Mouse (Mus musculus) layer of hippocampus, adult 9-11 months (tissue): ENCODE results near the gene Larp4b.

Source experiments
- DNase-seq: peaks from one replicate; pipeline ENCODE4 v3.0.0; 2022

Larp4b gene

DNA sequence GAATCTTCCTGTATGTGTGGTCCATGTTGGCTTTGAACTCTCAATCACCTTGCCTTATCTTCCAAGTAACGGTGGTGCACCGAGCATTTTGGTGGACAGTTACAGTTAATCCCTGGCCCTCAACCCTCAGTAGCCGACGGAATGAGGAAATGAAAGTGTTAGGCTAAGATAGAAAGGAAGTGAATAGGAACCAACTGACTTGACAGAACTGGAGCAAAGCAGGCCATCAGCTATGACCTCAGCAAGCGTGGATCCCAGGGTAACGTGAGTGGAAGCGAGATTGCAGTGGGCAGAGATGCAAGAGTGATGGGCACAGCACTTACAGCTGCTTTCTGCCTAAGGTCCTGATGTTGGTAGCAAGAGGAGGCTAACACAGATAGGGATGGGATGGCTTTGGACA lies 31.5 kb downstream of the Larp4b start:
- no peak for DNase-seq

DNA sequence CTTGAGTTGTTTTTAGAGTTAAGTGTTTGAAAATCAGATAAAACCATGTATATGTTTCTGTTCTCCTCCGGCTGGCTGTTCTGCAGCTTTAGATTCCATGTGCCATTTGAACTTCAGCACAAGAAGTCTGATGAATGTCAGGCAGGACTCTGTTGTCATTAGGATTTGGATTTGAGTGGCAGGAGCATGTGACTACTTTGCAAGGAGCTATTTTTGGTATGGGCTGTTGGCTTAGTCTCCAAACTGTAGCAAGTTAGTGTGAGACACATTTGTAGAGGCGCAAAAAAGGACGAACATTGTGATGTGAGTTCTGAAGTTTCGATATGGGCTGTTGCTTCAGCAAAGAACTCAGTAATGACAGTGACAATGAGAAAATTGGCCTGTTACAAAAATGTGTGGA lies 34.0 kb downstream of the Larp4b start:
- DNase-seq, result no peak

DNA sequence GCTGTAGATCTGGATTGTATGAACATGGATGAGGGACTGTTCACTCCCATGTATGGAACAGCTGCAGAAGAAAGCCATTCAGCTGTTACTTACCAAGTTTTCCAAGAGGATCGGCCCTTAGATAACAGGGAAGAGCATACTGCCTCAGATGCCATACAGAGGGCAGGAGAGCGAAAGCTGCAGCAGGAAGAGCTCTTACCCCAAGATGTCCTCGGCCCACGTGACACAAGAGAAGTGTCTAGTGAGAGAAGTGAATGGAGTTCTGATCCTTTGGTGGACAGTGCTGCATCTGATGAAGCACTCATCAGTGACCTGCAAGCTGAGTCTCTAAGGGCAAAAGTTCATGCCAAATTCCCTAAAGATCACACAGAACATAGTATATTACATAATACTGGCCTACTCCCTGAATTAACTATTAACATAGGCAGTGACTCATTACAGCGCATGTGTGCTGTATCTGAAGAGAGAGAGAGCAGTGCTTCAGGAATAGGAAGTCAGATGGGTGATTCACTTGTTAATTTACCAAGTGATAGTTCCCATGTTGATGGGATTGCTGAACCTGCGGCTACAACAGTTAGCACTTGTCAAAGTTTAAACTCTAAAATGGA lies 35.1 kb downstream of the Larp4b start:
- no peak for DNase-seq

DNA sequence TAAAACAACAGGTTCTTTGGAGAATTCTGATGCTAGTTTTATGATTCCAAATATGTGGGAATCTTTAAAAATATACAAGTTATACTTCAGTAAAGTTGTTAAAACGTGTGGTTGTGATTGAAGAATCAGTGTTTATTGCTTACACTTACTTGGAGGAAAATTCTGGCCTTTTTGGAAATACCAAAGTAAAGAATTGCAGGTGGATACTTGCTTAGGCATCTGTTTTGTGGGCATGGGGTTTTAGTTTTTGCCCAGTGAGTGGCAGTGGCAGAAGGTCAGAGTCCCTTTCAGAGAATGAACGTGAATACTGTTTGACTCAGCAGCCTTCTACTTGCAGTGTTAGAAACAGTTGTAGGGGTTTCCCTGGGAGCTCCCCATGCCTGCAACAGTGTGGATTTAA lies 40.7 kb downstream of the Larp4b start:
- no peak for DNase-seq

DNA sequence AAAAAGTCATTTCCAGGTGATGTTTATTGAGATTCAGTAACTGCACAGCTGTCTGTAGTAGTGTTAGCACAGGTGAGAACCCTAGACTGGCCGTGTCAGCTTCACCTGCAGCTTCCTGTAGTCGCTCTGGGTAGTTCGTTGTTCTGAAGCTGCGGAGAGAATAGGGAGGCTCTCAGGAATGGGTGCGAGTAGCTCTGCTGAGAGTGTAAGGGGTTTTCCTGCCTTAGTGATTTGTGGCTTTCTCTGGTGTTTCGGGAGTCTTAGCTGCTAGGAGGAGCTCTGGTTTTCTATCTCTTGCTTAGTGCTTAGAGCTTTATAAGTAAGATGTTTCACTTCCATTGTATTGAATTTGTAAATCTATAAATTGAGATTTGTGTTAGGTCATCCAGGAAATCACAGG lies 42.4 kb downstream of the Larp4b start:
- DNase-seq, result no peak

DNA sequence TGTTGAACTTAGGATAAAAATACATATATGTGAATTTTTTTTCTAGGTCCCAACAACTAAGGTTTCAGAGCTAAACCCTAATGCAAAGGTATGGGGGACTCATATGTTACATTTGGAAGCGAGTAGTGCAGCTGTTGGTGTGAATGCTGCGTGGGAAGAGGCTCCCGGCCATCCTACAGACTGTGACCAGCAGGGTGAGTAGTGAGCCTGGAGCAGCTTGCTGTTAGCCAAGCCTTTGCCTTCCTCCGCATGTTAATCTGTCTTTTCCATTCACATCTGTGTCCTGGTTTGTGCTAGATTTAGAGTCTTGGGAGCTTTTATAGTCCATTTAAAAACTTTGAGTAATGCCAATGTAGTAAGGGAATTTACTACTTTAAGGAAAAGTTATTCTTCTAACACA lies 43.1 kb downstream of the Larp4b start:
- DNase-seq, result peak; percentile 60

DNA sequence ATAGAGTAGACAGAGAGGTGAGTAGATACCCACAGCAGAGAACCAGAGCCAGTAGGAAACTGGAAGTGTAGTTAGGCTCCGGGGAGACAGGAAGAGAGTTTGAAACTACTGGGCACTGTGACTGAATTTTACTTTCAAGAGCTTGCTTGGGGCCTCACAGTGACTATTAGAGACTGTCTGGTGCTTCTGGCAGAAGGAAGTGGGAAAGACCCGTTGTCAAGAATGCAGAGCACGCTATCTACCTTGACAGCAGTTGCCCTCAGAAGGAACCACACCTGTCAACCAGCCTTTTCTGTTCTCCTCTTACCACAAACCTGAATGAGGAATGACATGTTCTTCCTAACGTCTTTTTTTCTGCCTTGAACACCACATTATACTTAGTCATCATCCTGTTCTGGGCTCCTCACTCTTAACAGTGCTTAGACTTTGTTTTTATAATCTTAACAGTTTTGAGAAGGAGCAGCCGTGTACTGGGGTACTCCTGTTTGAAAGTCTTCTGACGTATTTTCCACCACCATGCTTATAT lies 45.8 kb downstream of the Larp4b start:
- no peak for DNase-seq

DNA sequence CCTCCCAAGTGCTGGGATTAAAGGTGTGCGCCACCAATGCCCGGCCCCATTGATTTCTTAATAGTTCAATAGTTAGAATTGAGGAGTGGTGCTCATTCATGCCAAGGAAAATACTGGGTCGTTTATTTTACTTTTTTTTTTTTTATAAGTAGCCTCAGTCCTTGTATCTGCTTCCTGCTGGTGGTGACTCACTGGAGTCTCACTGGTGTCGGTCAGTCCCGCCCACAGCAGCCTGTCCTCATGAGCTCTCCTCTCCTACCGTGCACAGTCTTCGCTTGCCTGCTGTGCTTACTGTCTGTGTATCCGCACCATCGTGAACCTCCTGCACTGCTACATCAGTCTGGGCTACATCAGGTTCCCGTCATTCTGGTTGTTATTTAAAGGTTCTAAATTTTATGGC lies 46.5 kb downstream of the Larp4b start:
- no peak for DNase-seq

DNA sequence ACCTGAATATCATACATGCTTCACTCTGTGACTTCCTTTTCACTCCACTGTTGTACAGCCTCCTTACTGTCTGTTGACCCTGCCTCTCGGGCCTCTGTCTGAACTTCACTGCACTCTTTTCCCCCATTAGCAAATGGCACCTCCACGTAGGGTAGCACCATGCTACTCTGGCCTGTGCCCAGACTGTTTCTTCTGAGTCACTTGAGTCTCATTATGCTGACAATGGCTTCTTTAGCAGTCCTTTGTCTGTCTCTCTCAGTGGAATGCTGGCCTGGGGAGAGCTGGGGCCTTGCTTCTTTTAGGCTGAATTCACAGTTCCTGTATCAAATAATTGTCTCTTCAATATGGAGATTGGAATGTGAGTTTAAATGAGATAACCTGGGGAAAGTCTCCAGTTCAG lies 48.7 kb downstream of the Larp4b start:
- no peak for DNase-seq

DNA sequence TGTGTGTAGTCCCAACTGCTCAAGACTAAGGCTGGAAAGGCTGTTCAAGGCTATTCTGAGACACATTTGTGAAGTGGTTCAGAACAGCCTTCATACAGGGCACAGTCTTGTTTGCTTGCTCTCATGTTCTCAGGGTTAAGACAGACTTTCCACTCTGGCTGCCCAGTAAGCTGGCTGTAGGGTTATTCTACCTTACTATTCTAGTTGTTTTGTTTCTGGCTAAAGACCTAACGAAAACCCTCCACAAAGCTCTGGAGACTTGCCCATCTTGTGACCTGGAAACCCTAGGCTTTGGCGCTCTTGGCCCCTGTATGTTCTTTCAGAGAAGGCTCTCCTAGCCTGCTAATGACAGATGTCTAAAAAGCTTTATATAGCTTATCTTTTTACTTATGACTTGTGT lies 55.1 kb downstream of the Larp4b start:
- DNase-seq, result no peak

DNA sequence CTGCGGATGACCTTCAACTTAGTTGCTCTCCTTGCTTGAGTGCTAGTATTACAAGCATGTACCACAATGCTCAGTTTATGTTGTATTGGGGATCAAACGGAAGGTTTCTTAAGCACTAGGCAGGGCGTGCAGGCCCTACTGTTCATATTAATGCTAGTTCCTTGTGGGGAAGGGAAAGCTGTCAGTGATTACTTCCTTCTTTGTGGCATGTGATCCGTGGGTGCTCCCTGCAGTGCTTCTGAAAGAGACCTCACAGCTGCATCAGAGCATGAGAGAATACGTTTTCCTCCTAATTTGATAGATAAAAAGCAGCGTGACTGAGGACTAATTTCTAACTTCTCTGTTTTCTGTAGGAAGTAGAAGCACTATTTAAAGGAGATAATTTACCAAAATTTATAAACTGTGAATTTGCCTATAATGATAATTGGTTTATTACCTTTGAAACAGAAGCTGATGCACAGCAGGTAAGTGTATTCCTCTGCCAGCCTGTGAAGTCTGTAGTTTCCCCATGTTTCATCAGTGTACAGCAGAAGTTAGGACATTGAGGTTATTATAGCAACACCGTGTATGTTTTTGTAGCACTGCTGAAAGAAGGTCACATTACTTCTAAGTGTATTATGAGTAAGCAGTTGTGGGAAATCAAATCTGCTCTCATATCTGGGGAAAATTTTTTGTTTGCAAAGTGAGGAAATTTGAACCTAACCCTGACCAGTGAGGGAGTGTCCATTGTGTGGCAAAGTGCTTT lies 56.0 kb downstream of the Larp4b start:
- DNase-seq, result peak; percentile 30

DNA sequence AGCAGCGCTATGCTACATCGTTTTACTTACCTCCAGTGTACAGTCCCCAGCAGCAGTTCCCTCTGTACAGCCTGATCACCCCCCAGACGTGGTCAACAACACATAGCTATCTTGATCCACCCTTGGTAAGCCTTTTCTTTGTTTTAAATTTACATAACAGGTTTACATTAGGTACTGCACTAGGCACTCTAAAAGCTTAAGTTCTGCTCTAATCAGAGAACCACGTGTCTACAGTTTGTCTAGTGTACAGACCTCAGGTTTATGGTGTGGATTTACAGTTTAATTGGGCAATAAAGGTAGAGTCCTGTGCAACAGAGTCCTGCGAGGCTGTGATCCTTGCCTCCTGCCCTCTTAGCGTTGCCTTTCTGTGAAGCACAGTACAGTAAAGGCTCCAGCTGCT lies 57.4 kb downstream of the Larp4b start:
- DNase-seq, result no peak

DNA sequence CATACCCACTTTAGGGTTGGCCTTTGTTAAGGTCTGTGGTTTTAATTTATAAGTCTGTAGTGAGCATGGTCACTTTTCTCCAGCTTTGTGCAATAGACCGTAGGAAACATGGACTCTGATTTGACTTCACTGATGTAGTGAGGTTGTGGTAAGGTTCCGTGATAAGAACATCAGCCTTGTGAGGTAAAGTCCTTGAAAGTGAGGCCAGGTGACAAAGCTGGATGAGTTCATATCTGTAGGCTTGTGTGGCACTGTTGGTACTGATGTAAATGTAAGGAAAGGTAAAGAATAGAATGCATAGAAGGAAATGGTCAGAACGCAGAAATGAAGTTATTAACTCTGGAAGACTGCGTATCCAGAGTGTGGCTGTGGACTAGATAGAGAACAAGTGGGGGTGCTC lies 57.9 kb downstream of the Larp4b start:
- DNase-seq, result no peak

DNA sequence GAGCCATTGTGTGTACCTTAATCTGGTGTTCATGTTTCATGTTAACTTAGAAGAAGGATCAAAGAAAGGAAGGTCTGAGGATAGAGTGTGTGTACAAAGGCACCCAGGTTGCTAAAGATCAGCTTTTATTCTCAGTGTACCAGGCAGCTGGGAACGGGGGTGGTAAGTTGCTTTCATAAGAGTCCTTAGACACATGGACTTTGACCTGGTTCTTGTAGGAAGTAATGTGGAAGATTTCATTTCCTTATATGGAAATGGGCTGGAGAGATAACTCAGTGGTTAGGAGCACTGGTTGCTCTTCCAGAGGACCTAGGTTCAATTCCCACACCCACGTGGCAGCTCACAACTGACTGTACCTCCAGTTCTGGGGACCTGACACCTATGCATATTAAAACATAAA lies 58.6 kb downstream of the Larp4b start:
- no peak for DNase-seq

DNA sequence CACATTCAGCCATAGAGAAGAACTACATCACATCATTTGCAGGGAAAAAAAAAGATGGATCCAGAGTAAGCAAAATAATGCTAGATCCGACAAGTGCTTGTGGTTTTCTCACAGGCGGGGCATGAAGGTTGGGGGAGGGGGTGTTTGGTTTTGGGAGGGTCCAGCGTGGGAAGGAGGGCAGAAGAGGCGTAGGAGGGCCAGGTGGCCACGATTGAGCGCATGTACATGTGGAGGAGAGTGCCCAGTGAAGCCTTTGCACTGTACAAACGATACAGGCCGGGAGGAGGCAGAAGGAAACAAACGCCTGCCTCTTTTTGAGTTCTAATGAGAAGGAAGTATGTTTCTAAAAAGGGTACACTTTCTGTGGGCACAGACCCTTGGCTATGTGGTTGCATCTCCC lies 60.1 kb downstream of the Larp4b start:
- no peak for DNase-seq

DNA sequence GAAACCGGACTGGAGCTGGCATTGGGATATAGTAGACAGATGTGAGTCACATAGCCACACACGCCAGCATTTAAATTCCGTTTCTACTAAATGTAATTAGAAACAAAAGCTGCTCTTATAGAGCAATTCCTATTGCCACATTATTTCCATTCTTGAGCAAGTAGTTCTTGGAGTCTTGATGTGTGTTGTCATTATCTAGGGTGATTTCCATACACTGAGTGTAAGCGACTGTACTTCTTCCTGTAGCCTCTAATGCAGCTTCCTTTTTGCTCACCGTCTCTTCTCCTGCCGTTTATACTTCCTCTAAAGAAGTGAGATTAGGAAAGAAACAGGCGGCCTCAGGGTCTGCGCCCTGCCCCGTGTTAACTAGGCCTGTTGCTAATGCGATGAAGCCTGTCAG lies 65.6 kb downstream of the Larp4b start:
- DNase-seq, result no peak

DNA sequence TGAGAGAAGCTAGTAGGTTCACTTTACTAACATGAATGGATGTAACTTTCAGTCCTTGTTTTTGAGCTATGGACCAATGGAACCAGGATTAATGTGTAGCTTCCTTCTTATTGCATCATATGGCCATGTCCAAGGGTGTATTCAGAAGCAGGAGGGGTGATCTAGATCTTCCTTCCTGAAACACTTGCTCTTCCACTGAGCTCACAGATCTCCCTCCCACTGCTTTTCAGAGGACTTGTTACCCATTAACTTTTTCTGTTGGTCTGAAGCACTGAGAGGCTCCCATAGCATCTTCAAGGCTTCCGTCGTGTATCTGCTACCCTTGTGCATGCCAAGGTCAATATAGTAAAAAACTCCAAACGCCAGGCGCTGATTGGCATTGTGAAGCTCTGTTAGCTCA lies 69.2 kb downstream of the Larp4b start:
- no peak for DNase-seq

DNA sequence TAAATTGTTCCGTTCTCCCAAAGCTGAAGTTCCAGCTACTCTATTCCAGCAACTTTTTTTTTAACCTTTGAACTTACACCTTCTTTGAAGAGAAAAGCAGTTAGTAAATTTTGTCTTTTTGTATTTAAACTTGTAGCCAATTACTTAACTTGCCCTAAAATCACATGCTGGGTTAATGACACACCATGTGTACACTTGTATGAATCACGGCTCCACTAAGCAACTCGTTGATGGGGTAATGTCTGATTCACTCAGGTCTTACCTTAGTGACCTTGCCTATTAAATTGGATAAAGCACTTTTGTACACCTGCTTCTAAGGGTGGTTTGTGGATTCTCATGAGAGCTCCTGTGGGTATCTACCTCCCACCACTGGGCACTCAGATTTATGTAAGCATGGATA lies 74.2 kb downstream of the Larp4b start:
- no peak for DNase-seq

DNA sequence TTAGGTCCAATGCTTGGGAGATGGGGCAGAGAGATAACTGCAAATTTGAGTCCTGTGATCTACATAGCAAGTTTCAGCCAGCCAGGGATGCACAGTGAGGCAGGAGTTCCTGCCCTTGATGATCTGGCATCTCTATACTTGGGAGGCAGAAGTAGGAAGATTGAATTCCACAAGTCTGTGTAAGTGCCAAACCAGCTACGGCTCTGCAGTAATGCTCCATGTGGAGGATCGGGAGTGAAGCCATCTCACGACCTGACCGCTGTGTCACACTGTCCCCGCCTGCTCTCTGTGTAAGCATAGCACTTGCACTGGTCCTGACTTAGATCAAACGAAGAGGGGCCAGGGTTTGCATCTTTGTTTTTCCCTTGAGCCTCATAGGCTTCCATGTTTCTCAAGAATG lies 75.9 kb downstream of the Larp4b start:
- no peak for DNase-seq

DNA sequence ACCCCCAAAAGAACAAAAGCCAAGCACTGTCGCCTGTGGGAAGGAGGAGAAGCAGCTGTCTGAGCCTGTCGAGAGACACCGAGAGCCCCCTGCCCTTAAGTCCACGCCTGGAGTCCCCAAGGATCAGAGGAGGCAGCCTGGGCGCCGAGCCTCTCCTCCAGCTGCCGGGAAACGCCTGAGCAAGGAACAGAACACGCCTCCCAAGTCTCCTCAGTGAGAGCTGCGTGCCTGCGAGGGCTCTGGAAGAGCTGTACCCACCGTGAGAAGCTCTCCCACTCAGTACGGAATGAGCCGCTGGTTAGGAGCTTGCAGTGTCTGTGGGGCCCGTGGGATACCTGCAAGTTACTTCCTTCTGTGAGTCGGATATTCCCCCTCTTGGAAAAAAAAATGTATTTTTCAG lies 77.0 kb downstream of the Larp4b start:
- DNase-seq, result no peak

DNA sequence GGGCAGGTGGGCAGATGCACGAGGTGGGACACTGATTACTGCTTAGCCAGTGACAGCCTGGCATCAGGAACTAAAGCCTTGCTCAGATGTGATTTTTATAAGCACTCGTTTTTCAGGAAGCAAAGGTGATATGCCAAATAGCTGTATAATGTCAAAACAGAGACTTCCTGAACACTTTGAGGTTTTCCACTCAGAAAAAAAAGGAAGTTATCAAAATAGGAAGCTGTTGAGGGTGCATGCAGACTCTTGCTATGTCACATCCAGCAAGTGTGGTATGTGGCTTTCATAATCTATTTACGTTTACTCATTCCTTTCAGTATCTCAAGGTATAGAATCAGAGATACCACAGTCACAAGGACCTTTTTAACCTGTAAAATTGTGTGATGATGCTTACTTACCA lies 79.7 kb downstream of the Larp4b start:
- DNase-seq, result no peak

DNA sequence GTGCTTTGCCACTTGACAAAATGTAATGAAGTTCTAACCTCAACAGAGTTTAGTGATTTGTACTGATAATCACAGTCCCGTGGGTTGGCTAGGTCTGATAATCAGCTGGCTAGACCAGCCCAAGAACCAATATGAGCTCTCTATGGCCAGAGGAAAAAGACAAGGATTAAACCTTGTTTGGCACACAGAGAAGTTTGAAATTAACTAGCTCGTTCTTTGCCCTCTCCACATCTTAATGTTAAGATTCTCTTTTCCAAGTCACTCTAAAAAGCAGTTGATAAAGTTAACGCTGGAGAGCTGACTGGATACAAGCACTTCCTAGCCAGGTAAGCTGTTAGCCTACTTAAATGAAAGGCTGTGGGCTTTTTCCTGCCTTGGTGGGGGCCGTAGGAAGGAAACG lies 81.5 kb downstream of the Larp4b start:
- no peak for DNase-seq

DNA sequence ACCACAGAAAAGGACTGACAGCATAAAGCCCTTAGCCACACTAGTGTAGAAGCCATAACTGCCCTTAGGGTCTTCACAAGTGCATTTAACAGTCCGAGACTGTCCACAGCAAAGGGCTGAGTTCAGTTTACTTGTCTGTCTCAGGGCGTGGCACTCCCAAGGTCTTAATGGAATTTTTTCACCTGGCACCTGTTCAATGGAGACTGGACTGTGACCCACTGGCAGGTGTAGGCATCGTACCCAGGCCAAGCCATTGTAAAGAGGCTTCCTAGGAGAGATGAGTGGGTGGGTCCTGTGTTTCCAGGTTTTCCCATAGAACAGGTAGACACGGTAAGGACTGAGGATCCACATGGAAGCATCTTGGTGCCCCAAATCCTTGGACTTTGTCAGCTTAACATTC lies 84.6 kb downstream of the Larp4b start:
- DNase-seq, result no peak

DNA sequence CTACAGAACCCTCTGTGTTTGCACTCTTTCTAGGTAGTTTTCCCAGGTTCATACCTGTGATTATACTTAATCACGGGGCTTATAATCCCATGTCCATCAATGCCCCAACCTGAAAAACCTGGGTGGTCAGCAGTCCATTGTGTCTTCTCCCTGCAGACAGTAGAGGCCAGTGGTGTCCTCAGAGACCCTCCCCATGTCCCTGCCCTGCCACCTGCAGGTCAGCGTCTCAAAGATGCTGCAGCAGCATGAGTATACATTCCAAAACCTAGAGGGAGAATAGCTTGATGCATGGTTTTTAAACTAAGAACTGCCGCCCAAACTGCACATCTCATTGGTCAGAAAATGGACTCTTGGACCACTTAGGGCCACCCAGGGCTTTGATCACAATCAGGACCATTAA lies 85.0 kb downstream of the Larp4b start:
- DNase-seq, result no peak

DNA sequence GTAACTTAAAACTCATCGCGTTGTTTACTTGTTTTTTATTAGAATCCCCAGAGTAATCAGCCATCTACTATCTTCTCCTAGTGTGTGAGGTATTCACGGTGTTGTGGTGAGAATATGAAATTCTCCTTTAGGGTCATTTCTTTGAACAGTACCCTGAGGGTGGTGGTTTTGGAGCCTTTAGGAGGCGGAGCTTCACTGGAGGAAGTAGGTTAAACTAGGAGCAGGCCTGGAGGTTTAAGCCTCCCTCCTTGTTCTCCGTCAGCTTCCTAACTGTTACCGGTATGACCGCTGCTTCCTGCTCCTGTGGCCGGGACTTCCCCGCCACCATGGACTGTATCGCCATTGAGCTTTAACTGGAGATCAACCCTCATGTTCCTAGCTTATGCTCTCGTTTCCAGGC lies 86.5 kb downstream of the Larp4b start:
- no peak for DNase-seq
